Mouse (Mus musculus): ENCODE data around the gene Gm15085.
"Not testable (repeated sequence)": the region's sequence is repeated elsewhere in the genome, so short reads cannot be mapped to it uniquely, and the experiment has no call there.

Gene Gm15085

DNA sequence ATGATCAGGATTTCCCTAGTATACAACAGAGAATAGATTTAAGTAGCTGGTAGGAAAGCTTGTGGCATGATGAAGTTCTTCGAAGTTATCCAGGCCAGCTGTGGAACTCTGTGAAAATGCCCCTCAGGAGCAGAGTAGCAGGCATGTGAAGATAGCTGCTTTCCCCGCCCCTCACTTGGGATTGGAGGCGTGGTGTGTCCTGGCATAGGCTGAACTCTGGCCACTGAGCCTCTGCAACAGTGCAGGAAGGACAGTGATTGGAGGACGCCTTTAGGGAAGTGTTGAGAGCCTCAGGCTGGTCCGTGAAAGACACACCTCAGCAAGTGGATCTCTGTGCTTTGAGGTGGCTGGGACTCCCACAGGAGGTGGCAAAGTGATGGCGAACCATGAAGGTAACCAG lies at the start of gene Gm15085:
Gm15085 (plus strand) TSS at position 301 of the 400 bp plus-strand sequence.
- DNase-seq = not testable (repeated sequence)

All from kidney, postnatal 14 days (tissue).